Mouse (Mus musculus) MEL (cell line): ENCODE results near the gene Mybpc2. TPM values are rescaled to one million over a fixed set of nuclear protein-coding genes. Genes with fewer than 3 reads are reported as not detected.

Experiments used
- DNase-seq: peaks from one replicate; pipeline ENCODE4 v3.0.0; 2011; ENCODE audit warnings: low read depth, low spot score
- H3K27ac ChIP-seq: 2 replicates; pipeline ENCODE4 v1.5.1; 2012; ENCODE audit warnings: low read depth, mild to moderate bottlenecking, control low read depth, low read length, moderate library complexity; ENCODE audit not compliant: control insufficient read depth
- H3K27me3 ChIP-seq, 2 experiments: fragments of 150-350 bp in 1 of 2; sonication (generic) in 1 of 2; 2 replicates each; pipeline ENCODE4 v1.6.1; 2012; ENCODE audit warnings: low read length in 2 of 2, mild to moderate bottlenecking in 2 of 2, improper control_type of control experiment in 1 of 2, moderate library complexity in 1 of 2; ENCODE audit not compliant: insufficient read depth in 2 of 2, control insufficient read depth in 1 of 2
- H3K36me3 ChIP-seq, 2 experiments: 2 replicates each; pipeline ENCODE4 v1.6.1; 2012 to 2014; ENCODE audit warnings: low read length in 2 of 2, improper control_type of control experiment in 1 of 2, inconsistent platforms in 1 of 2, mild to moderate bottlenecking in 1 of 2; ENCODE audit not compliant: insufficient read depth in 2 of 2, control insufficient read depth in 1 of 2
- H3K4me1 ChIP-seq, 2 experiments: fragments of 150-350 bp in 1 of 2; sonication (generic) in 1 of 2; 2 replicates each; pipeline ENCODE4 v1.6.1; 2012; ENCODE audit warnings: low read length in 2 of 2, improper control_type of control experiment in 1 of 2, mild to moderate bottlenecking in 1 of 2; ENCODE audit not compliant: insufficient read depth in 2 of 2, control insufficient read depth in 1 of 2
- H3K4me3 ChIP-seq, 2 experiments: fragments of 150-350 bp in 1 of 2; sonication (generic) in 1 of 2; 2 replicates each; pipeline ENCODE4 v1.5.1; 2012; ENCODE audit warnings: low read depth in 2 of 2, low read length in 2 of 2, mild to moderate bottlenecking in 2 of 2, moderate library complexity in 2 of 2, control low read depth in 1 of 2, improper control_type of control experiment in 1 of 2; ENCODE audit not compliant: control insufficient read depth in 1 of 2, insufficient read depth in 1 of 2
- H3K79me2 ChIP-seq: 2 replicates; pipeline ENCODE4 v1.6.1; 2012; ENCODE audit warnings: mild to moderate bottlenecking, low read length, moderate library complexity; ENCODE audit not compliant: control insufficient read depth, poor library complexity, insufficient read depth
- H3K9ac ChIP-seq: 2 replicates; pipeline ENCODE4 v1.6.1; 2012; ENCODE audit warnings: low read depth, mild to moderate bottlenecking, control low read depth, low read length, moderate library complexity; ENCODE audit not compliant: control insufficient read depth, poor library complexity, severe bottlenecking
- H3K9me3 ChIP-seq: fragments of 150-350 bp; sonication (generic); replicated peaks from 2 replicates; pipeline ENCODE4 v1.6.1; 2012; ENCODE audit warnings: mild to moderate bottlenecking, low read length, improper control_type of control experiment, moderate library complexity; ENCODE audit not compliant: insufficient read depth
- BHLHE40 ChIP-seq: IDR thresholded peaks from 2 replicates; pipeline ENCODE4 v1.6.1; 2012; ENCODE audit warnings: low read depth, mild to moderate bottlenecking, inconsistent platforms, low read length, improper control_type of control experiment, borderline replicate concordance
- CHD1 ChIP-seq: IDR thresholded peaks from 2 replicates; pipeline ENCODE4 v1.6.1; 2012; ENCODE audit warnings: low read depth, mild to moderate bottlenecking, inconsistent platforms, low read length, improper control_type of control experiment
- CHD2 ChIP-seq: IDR thresholded peaks from 2 replicates; pipeline ENCODE4 v1.6.1; 2011; ENCODE audit warnings: low read length, improper control_type of control experiment
- CTCF ChIP-seq, 3 experiments: IDR thresholded peaks in 2 of 3; conservative IDR thresholded peaks in 1 of 3; 2 replicates each; pipeline ENCODE4 v1.5.1; 2011 to 2012; ENCODE audit warnings: low read length in 3 of 3, low read depth in 2 of 3, mild to moderate bottlenecking in 2 of 3, improper control_type of control experiment in 1 of 3, inconsistent platforms in 1 of 3, mixed read lengths in 1 of 3, moderate library complexity in 1 of 3; ENCODE audit not compliant: control insufficient read depth in 1 of 3, insufficient read depth in 1 of 3, poor library complexity in 1 of 3, severe bottlenecking in 1 of 3
- E2F4 ChIP-seq: IDR thresholded peaks from 2 replicates; pipeline ENCODE4 v1.6.1; 2011; ENCODE audit warnings: low read depth, low read length, improper control_type of control experiment, borderline replicate concordance
- ELF1 ChIP-seq: IDR thresholded peaks from 2 replicates; pipeline ENCODE4 v1.6.1; 2014; ENCODE audit warnings: low read depth, mild to moderate bottlenecking, inconsistent platforms, low read length, improper control_type of control experiment, moderate library complexity
- ETS1 ChIP-seq: IDR thresholded peaks from 2 replicates; pipeline ENCODE4 v1.6.1; 2012; ENCODE audit warnings: low read depth, mild to moderate bottlenecking, inconsistent platforms, low read length, improper control_type of control experiment, moderate library complexity
- GATA1 ChIP-seq: IDR thresholded peaks from 2 replicates; pipeline ENCODE4 v1.6.1; 2011; ENCODE audit warnings: low read depth, low read length, improper control_type of control experiment
- HCFC1 ChIP-seq: IDR thresholded peaks from 2 replicates; pipeline ENCODE4 v1.6.1; 2012; ENCODE audit warnings: low read depth, mild to moderate bottlenecking, inconsistent platforms, low read length, improper control_type of control experiment, moderate library complexity
- JUND ChIP-seq: IDR thresholded peaks from 2 replicates; pipeline ENCODE4 v1.6.1; 2011; ENCODE audit warnings: low read depth, mild to moderate bottlenecking, improper control_type of control experiment, low read length
- KAT2A ChIP-seq: conservative IDR thresholded peaks from 2 replicates; pipeline ENCODE4 v1.6.1; 2012; ENCODE audit warnings: low read depth, low read length, improper control_type of control experiment, inconsistent platforms
- MAZ ChIP-seq: IDR thresholded peaks from 2 replicates; pipeline ENCODE4 v1.6.1; 2012; ENCODE audit warnings: low read depth, mild to moderate bottlenecking, inconsistent platforms, low read length, improper control_type of control experiment
- MXI1 ChIP-seq: IDR thresholded peaks from 2 replicates; pipeline ENCODE4 v1.6.1; 2011; ENCODE audit warnings: mild to moderate bottlenecking, low read depth, low read length, improper control_type of control experiment
- MYB ChIP-seq: IDR thresholded peaks from 2 replicates; pipeline ENCODE4 v1.6.1; 2011; ENCODE audit warnings: mild to moderate bottlenecking, low read depth, low read length, improper control_type of control experiment
- MYC ChIP-seq: IDR thresholded peaks from 2 replicates; pipeline ENCODE4 v1.6.1; 2011; ENCODE audit warnings: low read depth, mild to moderate bottlenecking, low read length, improper control_type of control experiment, moderate library complexity
- NELFE ChIP-seq: IDR thresholded peaks from 2 replicates; pipeline ENCODE4 v1.6.1; 2011; ENCODE audit warnings: low read depth, low read length, improper control_type of control experiment
- POLR2AphosphoS5 ChIP-seq: IDR thresholded peaks from 2 replicates; pipeline ENCODE4 v1.6.1; 2012; ENCODE audit warnings: low read depth, borderline replicate concordance, mild to moderate bottlenecking, inconsistent platforms, low read length, moderate library complexity, mixed read lengths
- RAD21 ChIP-seq: IDR thresholded peaks from 2 replicates; pipeline ENCODE4 v1.6.1; 2011; ENCODE audit warnings: mild to moderate bottlenecking, low read depth, low read length, improper control_type of control experiment
- RCOR1 ChIP-seq: IDR thresholded peaks from 2 replicates; pipeline ENCODE4 v1.6.1; 2012; ENCODE audit warnings: low read depth, mild to moderate bottlenecking, inconsistent platforms, low read length, improper control_type of control experiment
- SIN3A ChIP-seq: IDR thresholded peaks from 2 replicates; pipeline ENCODE4 v1.6.1; 2012; ENCODE audit warnings: low read length, improper control_type of control experiment, inconsistent platforms
- SMC3 ChIP-seq: IDR thresholded peaks from 2 replicates; pipeline ENCODE4 v1.6.1; 2011; ENCODE audit warnings: low read depth, low read length, improper control_type of control experiment
- TBP ChIP-seq: IDR thresholded peaks from 2 replicates; pipeline ENCODE4 v1.8.0; 2011; ENCODE audit warnings: low read depth, low read length, improper control_type of control experiment
- UBTF ChIP-seq: IDR thresholded peaks from 2 replicates; pipeline ENCODE4 v1.6.1; 2012; ENCODE audit warnings: low read depth, mild to moderate bottlenecking, inconsistent platforms, low read length, improper control_type of control experiment, moderate library complexity, borderline replicate concordance; ENCODE audit not compliant: insufficient read depth
- USF1 ChIP-seq: IDR thresholded peaks from 2 replicates; pipeline ENCODE4 v1.6.1; 2014; ENCODE audit warnings: low read depth, mild to moderate bottlenecking, inconsistent platforms, low read length, improper control_type of control experiment, moderate library complexity
- USF2 ChIP-seq, 2 experiments: IDR thresholded peaks; 2 replicates each; pipeline ENCODE4 v1.6.1; 2011 to 2012; ENCODE audit warnings: improper control_type of control experiment in 2 of 2, low read length in 2 of 2, borderline replicate concordance in 1 of 2, inconsistent platforms in 1 of 2, low read depth in 1 of 2, mild to moderate bottlenecking in 1 of 2; ENCODE audit not compliant: insufficient read depth in 1 of 2
- ZC3H11A ChIP-seq: IDR thresholded peaks from 2 replicates; pipeline ENCODE4 v1.6.1; 2012; ENCODE audit warnings: low read depth, mild to moderate bottlenecking, inconsistent platforms, low read length, improper control_type of control experiment
- polyA plus RNA-seq, 2 experiments: library from polyadenylated mRNA; stranded (reverse) in 1 of 2; unstranded in 1 of 2; fragments of >175 nt in 1 of 2; fragments of >200 nt in 1 of 2; gene quantifications; 2 replicates each; pipeline versions ENCODE4 v1.2.1 to v1.2.4; 2012; ENCODE audit warnings: low replicate concordance in 2 of 2, low read depth in 1 of 2; ENCODE audit not compliant: insufficient read length in 2 of 2, insufficient read depth in 1 of 2, missing spikeins in 1 of 2
- total RNA-seq: library from RNA; depleted of rRNA; stranded (reverse); fragments of 300-350 nt; gene quantifications from 2 replicates; pipeline ENCODE4 v1.2.3, GENCODE M21; 2012

Gene Mybpc2
- total and polyA plus RNA-seq, 3 experiments = not detected

DNA sequence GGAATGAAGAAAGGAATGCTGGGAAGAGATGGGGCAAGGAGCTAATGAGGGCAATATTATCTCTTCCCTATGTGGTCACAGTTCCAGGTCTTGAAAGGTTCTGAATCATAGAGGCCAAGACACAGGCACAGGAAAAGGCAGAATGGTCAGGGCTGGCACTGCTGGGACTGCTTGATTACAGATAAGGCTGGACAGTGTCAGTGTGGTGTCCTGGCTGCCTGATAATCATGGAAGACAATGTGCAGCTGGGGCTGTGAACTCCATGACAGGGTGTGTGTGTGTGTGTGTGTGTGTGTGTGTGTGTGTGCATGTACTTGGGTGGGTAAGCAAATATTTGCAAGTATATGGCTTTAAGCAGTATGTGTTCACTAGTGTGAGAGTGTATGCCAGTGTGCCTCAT is 17.0 kb downstream of the Mybpc2 start:
- Histone ChIP-seq H3K79me2 (no peaks in the 10 kb centered on the region), H3K9ac (no peak overlapping the region), H3K36me3 (no peaks in the 10 kb centered on the region), H3K4me1 (no peaks in the 10 kb centered on the region), H3K9me3 (no peaks in the 10 kb centered on the region), H3K27ac (no peak overlapping the region), H3K27me3 (peaks cover 0 to 3% of the 10 kb centered on the region in 2 experiments; a peak in 1 of 4 replicates), H3K4me3 (no peak overlapping the region)
- DNase-seq = no peak
- no peak for TF ChIP-seq HCFC1
- no peak for TF ChIP-seq SMC3
- no peak for TF ChIP-seq NELFE
- TF ChIP-seq JUND = no peak
- no peak for TF ChIP-seq TBP
- TF ChIP-seq USF1 = no peak
- TF ChIP-seq BHLHE40 = no peak
- TF ChIP-seq USF2 (IDR thresholded peaks at IDR 0.05; ENCODE audit: borderline replicate concordance in 1 of 2, insufficient read depth in 1 of 2, low read depth in 1 of 2, low read length in 2 of 2) = no peak
- TF ChIP-seq CTCF (IDR thresholded peaks at IDR 0.05 in 2 of 3, conservative IDR thresholded peaks at IDR 0.05 in 1 of 3; ENCODE audit: control insufficient read depth in 1 of 3, insufficient read depth in 1 of 3, low read depth in 2 of 3, low read length in 3 of 3, poor library complexity in 1 of 3, severe bottlenecking in 1 of 3) = no peak
- TF ChIP-seq KAT2A = no peak
- TF ChIP-seq MXI1 = no peak
- no peak for TF ChIP-seq ELF1
- no peak for TF ChIP-seq MYC

DNA sequence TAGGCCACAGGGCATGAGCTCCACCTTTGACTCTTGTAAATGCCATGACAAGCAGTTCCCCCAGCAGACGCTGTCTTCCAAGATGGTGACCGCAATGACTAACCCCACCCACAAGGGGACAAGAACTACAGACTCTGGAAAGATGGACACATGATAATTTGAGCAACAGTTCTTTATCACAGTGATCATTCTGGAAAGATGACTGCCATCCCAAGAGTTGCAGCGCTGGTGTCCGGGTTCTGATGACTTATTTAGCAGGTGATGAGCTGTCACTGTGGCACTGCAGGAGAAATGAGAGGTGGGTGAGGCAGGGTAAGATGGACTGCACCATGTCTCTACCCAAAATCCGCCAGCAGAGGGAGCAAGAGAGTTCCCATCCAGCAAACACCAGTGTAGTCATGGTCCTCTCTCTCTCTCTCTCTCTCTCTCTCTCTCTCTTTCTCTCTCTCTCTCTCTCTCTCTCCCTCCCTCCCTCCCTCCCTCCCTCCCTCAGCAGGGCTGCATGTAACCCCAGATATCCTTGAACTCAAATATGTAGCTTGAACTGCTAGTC is 22.8 kb downstream of the Mybpc2 start:
- TF ChIP-seq ZC3H11A = 0 out of 2 replicates have a peak, but pooled peaks have one; percentile 7
- no peak for TF ChIP-seq MAZ
- no peak for TF ChIP-seq MYC
- no peak for TF ChIP-seq ETS1
- TF ChIP-seq GATA1 = no peak
- peak; percentile 73 to 84 (median 79) for TF ChIP-seq CTCF (IDR thresholded peaks at IDR 0.05 in 2 of 3, conservative IDR thresholded peaks at IDR 0.05 in 1 of 3; ENCODE audit: control insufficient read depth in 1 of 3, insufficient read depth in 1 of 3, low read depth in 2 of 3, low read length in 3 of 3, poor library complexity in 1 of 3, severe bottlenecking in 1 of 3)
- peak; percentile 78 for TF ChIP-seq SMC3
- TF ChIP-seq USF2 (IDR thresholded peaks at IDR 0.05; ENCODE audit: borderline replicate concordance in 1 of 2, insufficient read depth in 1 of 2, low read depth in 1 of 2, low read length in 2 of 2) = no peak
- peak; percentile 92 for TF ChIP-seq JUND
- TF ChIP-seq RCOR1 = no peak
- TF ChIP-seq POLR2AphosphoS5 = no peak
- TF ChIP-seq CHD2 = no peak
- TF ChIP-seq SIN3A = no peak
- no peak for TF ChIP-seq UBTF
- no peak for TF ChIP-seq MYB
- no peak for TF ChIP-seq E2F4
- TF ChIP-seq RAD21 = peak; percentile 40
- TF ChIP-seq CHD1 = no peak
- Histone ChIP-seq H3K4me1 (peaks cover 0 to 2% of the 10 kb centered on the region in 2 experiments; a peak in 1 of 4 replicates), H3K9me3 (no peaks in the 10 kb centered on the region), H3K27ac (no peak overlapping the region), H3K9ac (no peak overlapping the region), H3K4me3 (no peak overlapping the region), H3K36me3 (no peaks in the 10 kb centered on the region), H3K79me2 (no peaks in the 10 kb centered on the region), H3K27me3 (no peaks in the 10 kb centered on the region)
- DNase-seq = peak; percentile 81
